Mouse (Mus musculus) erythroblast, embryonic 14.5 days (primary cell): ENCODE measurements around the gene Gfy. TPM values are rescaled to one million over a fixed set of nuclear protein-coding genes. Genes with fewer than 3 reads are reported as not detected.
"Not testable (repeated sequence)": the region's sequence is repeated elsewhere in the genome, so short reads cannot be mapped to it uniquely, and the experiment has no call there.

Source experiments
- H3K27me3 ChIP-seq: 2 replicates; pipeline ENCODE4 v1.6.1; 2012; ENCODE audit warnings: inconsistent platforms; ENCODE audit not compliant: control insufficient read depth
- H3K36me3 ChIP-seq: 2 replicates; pipeline ENCODE4 v1.6.1; 2012; ENCODE audit warnings: mild to moderate bottlenecking, inconsistent platforms; ENCODE audit not compliant: control insufficient read depth
- H3K4me1 ChIP-seq: 2 replicates; pipeline ENCODE4 v1.6.1; 2012; ENCODE audit warnings: inconsistent platforms; ENCODE audit not compliant: control insufficient read depth
- H3K4me3 ChIP-seq: replicated peaks from 2 replicates; pipeline ENCODE3; 2012; ENCODE audit warnings: moderate library complexity, mild to moderate bottlenecking, inconsistent platforms
- H3K9me3 ChIP-seq: 2 replicates; pipeline ENCODE4 v1.6.1; 2012; ENCODE audit warnings: low read length, inconsistent platforms, mixed read lengths; ENCODE audit not compliant: control insufficient read depth
- GATA1 ChIP-seq: IDR thresholded peaks from 2 replicates; pipeline ENCODE4 v1.6.1; 2012; ENCODE audit warnings: low read length, inconsistent platforms, mixed read lengths
- TAL1 ChIP-seq: IDR thresholded peaks from 3 replicates; pipeline ENCODE4 v1.6.1; 2012; ENCODE audit warnings: low read length, inconsistent platforms, mixed read lengths
- polyA plus RNA-seq: library from polyadenylated mRNA; stranded (reverse); fragments of >175 nt; gene quantifications from 2 replicates; pipeline ENCODE4 v1.2.3, GENCODE M21; 2012

Gene Gfy
- polyA plus RNA-seq, 1 experiment, result not detected

DNA sequence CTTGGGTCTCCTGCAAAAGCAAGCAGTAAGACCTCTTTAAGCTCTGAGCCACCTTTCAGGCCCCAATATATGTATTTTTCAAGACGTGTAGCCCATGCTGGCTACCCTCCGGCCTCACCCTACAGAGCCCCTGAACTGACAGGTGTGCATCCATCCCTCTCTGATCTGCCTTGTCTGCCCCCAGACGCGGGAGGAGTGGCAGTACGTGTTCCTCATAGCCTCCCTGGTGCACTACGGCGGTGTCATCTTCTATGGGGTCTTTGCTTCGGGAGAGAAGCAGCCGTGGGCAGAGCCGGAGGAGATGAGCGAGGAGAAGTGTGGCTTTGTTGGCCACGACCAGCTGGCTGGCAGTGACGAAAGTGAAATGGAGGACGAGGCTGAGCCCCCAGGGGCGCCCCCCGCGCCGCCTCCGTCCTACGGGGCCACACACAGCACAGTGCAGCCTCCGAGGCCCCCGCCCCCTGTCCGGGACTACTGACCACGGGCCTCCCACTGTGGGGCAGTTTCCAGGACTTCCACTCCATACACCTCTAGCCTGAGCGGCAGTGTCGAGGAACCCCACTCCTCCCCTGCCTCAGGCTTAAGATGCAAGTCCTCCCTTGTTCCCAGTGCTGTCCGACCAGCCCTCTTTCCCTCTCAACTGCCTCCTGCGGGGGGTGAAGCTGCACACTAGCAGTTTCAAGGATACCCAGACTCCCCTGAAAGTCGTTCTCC lies 4.6 kb downstream of the Gfy start:
- Histone ChIP-seq H3K36me3 (no peaks in the 10 kb centered on the region), H3K27me3 (peaks cover 85% of the 10 kb centered on the region), H3K4me1 (peaks cover 9% of the 10 kb centered on the region), H3K9me3 (peaks cover 28% of the 10 kb centered on the region), H3K4me3 (no peak overlapping the region)
- TF ChIP-seq GATA1 (no peak), TAL1 (no peak)

DNA sequence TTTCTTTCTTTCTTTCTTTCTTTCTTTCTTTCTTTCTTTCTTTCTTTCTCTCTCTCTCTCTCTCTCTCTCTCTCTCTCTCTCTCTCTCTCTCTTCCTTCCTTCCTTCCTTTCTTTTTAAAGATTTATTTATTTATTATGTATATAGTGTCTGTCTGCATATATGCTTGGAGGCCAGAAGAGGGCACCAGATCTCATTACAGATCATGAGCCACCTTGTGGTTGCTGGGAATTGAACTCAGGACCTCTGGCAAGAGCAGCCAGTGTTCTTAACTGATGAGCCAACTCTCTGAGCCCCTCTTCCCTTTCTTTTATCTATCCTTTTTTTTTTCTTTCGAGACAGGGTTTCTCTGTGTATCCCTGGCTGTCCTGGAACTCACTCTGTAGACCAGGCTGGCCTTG lies 5.6 kb downstream of the Gfy start:
- not testable (repeated sequence) for H3K36me3 ChIP-seq, H3K4me3 ChIP-seq, H3K4me1 ChIP-seq
- Histone ChIP-seq H3K9me3 (peaks cover 37% of the 10 kb centered on the region), H3K27me3 (peaks cover 85% of the 10 kb centered on the region)

DNA sequence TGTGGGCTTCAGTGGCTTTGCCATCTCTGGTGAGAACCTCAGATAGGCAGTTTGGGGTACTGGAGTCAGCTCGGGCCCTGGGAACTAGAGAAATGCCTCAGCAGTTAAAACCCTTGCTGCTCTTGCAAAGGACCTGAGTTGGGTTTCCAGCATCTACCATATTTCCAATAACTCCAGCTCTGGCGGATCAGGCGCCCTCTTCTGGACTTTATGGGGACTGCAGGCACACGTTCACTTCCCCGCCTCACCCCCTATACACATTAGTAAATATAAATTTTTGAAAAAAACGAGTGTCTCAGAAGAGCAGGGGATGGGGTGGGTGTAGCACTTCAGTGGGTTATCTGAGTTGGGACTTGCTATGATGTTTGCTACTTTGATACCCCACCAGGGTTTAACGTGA lies 6.4 kb downstream of the Gfy start:
- H3K36me3 ChIP-seq, result no peaks in the 10 kb centered on the region
- H3K4me1 ChIP-seq, result peaks cover 6% of the 10 kb centered on the region
- peaks cover 45% of the 10 kb centered on the region for H3K9me3 ChIP-seq
- H3K4me3 ChIP-seq, result no peak overlapping the region
- TF ChIP-seq TAL1, result no peak
- no peak for TF ChIP-seq GATA1
- H3K27me3 ChIP-seq, result peaks cover 85% of the 10 kb centered on the region

DNA sequence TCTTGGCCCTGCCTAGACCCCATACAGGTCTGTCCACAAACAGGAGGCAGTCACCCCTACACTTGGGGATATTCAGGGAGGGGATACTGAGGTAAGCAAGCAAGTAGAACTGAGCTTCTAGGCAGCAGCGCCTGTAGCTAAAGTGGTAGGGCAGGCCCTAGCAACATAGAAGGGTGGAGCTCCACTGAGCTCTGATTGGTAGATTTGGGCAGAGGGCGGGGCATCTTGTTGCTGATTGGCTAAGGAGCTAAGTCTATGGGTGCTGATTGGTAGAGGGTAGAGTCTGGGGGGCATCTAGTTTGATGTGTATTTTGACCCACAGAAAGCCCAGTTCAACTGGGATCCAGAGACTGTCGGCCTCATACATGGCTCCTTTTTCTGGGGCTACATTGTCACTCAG lies 9.9 kb downstream of the Gfy start:
- no peak overlapping the region for H3K4me3 ChIP-seq
- TF ChIP-seq TAL1 (no peak), GATA1 (no peak)
- H3K36me3 ChIP-seq, result no peaks in the 10 kb centered on the region
- peaks cover 85% of the 10 kb centered on the region for H3K27me3 ChIP-seq
- peaks cover 49% of the 10 kb centered on the region for H3K9me3 ChIP-seq
- peaks cover 6% of the 10 kb centered on the region for H3K4me1 ChIP-seq

DNA sequence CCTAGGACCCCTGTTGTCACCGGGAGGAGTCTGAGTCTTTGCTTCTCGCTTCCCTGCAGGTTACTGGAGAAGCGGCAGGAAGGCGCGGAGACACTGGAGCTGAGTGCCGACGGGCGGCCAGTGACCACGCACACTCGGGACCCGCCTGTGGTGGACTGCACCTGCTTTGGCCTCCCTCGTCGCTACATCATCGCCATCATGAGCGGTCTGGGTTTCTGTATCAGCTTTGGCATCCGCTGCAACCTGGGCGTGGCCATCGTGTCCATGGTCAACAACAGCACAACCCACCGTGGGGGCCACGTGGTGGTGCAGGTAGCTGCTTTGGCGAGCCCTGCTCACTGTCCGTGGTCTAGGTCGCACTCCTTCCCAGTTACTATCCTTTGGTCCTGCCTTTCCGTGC lies 10.7 kb downstream of the Gfy start:
- Histone ChIP-seq H3K36me3 (no peaks in the 10 kb centered on the region), H3K27me3 (peaks cover 86% of the 10 kb centered on the region), H3K4me1 (peaks cover 12% of the 10 kb centered on the region), H3K4me3 (no peak overlapping the region), H3K9me3 (peaks cover 51% of the 10 kb centered on the region)
- TF ChIP-seq GATA1 (no peak), TAL1 (no peak)

DNA sequence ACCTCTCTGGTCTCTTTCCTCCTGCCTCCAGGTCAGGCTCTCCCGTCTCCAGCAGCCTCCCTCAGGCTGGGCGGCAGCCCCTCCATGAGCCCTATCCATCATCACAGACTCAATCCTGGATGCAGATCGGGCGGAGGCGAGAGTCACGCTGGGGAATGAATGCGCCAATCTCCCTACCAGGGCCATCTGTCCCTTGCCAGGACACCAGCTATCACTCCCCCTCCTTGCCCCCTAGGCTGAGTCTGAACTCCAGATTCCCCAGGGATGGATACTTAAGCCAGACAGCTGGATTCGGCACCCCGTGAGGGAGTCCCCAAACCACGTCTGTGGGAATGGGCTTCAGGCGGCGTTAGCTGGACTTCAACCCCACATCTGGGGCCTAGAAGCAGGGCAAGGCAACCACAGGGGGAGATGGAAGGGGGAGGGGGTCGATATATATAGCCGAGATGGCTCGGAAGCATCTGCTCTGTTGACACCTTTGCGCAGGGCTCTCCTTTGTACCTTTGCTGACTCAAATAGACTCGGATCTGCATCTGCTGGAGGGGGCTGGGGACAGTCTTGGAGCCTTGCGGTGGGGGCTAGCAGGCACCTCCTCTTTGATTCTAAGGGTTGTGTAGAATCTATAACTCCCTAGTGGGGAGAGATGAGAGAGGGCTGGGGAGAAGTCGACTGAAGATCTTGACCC lies 11.5 kb downstream of the Gfy start:
- H3K36me3 ChIP-seq, result no peaks in the 10 kb centered on the region
- no peak overlapping the region for H3K4me3 ChIP-seq
- peaks cover 14% of the 10 kb centered on the region for H3K4me1 ChIP-seq
- TF ChIP-seq GATA1 (no peak), TAL1 (no peak)
- H3K9me3 ChIP-seq, result peaks cover 51% of the 10 kb centered on the region
- peaks cover 89% of the 10 kb centered on the region for H3K27me3 ChIP-seq

DNA sequence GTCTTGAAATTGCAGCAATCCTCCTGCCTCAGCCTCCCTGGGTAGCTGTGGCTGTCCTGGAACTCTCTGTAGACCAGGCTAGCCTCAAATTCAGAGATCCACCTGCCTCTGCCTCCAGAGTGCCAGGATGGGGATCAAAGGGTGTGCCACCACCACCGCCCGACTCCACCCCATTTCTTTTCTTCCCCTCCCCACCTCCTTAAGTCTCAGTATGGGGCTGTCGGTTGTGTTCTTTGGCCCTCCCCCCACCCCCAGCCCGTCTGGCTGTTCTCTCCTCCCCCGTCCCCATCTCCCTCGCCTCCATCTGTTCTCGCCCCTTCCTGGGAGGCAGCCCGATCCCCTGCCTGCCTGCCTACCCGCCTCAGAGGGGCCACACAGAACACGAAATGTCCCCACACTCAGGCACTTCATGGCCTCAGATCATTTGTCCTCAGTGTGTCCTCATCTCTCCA lies 12.4 kb downstream of the Gfy start:
- peaks cover 17% of the 10 kb centered on the region for H3K4me1 ChIP-seq
- no peak overlapping the region for H3K4me3 ChIP-seq
- TF ChIP-seq TAL1, result no peak
- TF ChIP-seq GATA1, result no peak
- H3K9me3 ChIP-seq, result peaks cover 43% of the 10 kb centered on the region
- no peaks in the 10 kb centered on the region for H3K36me3 ChIP-seq
- H3K27me3 ChIP-seq, result peaks cover 94% of the 10 kb centered on the region

DNA sequence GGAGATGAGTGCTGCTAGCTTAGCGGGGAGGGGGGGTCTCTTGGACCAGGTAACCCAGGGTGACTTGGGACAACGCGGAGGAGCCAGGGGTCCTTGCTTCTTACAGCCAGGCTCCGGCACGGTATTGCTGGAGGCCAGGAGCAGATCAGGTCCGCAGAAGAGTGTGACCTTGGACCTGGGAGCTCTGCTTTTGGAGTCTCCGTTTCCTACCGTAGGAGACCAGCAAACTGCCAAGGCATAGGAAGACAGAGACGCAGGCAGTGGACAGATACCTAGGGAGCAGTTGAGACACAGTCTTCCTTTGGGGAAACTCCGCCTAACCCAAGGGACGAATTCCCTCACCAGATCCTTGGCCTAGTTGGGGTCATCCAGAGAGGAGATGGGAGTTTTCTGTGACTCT lies 13.7 kb downstream of the Gfy start:
- Histone ChIP-seq H3K9me3 (peaks cover 37% of the 10 kb centered on the region), H3K27me3 (peaks cover 88% of the 10 kb centered on the region), H3K36me3 (peaks cover 4% of the 10 kb centered on the region), H3K4me3 (no peak overlapping the region), H3K4me1 (peaks cover 21% of the 10 kb centered on the region)
- TF ChIP-seq TAL1 (no peak), GATA1 (no peak)

DNA sequence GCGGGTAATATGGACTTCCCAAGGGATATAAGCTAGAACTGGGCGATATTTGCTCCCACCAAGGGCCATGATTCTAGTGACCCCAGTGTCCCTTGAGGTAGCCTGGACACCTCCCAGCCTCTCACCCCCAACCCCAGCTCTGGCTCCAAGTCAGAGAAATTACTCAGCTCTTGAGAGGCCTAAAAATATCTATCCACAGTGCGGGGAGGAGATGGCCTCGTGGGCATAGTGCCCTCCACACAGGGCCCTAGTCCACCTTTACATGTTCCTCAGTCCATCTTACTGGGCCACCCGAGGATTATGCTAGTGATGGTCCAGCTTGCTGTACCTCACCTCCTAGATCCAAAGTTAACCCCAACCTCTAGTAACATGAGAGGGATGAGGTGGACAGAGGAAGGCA lies 14.5 kb downstream of the Gfy start:
- peaks cover 29% of the 10 kb centered on the region for H3K9me3 ChIP-seq
- no peak overlapping the region for H3K4me3 ChIP-seq
- peaks cover 80% of the 10 kb centered on the region for H3K27me3 ChIP-seq
- TF ChIP-seq TAL1 (no peak), GATA1 (no peak)
- H3K4me1 ChIP-seq, result peaks cover 21% of the 10 kb centered on the region
- peaks cover 10% of the 10 kb centered on the region for H3K36me3 ChIP-seq
